Mouse (Mus musculus): ENCODE results near the gene Lamc1.
"Not testable (repeated sequence)": the region's sequence is repeated elsewhere in the genome, so short reads cannot be mapped to it uniquely, and the experiment has no call there.

Gene Lamc1

GRCm38 (mm10) chr1:153305249-153305648 lies 27.3 kb downstream of the Lamc1 start:
- intact Hi-C loops (cut with DNase I) = not testable (repeated sequence)

- intact Hi-C loops (cut with DNase I) = not testable (repeated sequence)
Measured at GRCm38 (mm10) chr1:153299436-153299835, 33.1 kb downstream of the Lamc1 start.

GRCm38 (mm10) chr1:153297774-153298363 lies 34.7 kb downstream of the Lamc1 start:
- intact Hi-C loops (cut with DNase I) = not testable (repeated sequence)

- intact Hi-C loops (cut with DNase I) = no loop called here
Measured at GRCm38 (mm10) chr1:153296035-153296434, 36.6 kb downstream of the Lamc1 start.

- intact Hi-C loops (cut with DNase I) = no loop called here
Measured at GRCm38 (mm10) chr1:153292892-153293291, 39.7 kb downstream of the Lamc1 start.

GRCm38 (mm10) chr1:153292202-153292601 lies 40.4 kb downstream of the Lamc1 start:
- intact Hi-C loops (cut with DNase I) = no loop called here

GRCm38 (mm10) chr1:153291416-153291815 lies 41.2 kb downstream of the Lamc1 start:
- intact Hi-C loops (cut with DNase I) = no loop called here

- intact Hi-C loops (cut with DNase I) = no loop called here
Measured at GRCm38 (mm10) chr1:153288010-153288409, 44.6 kb downstream of the Lamc1 start.

- intact Hi-C loops (cut with DNase I) = no loop called here
Measured at GRCm38 (mm10) chr1:153287443-153287842, 45.1 kb downstream of the Lamc1 start.

- intact Hi-C loops (cut with DNase I) = no loop called here
Measured at GRCm38 (mm10) chr1:153286216-153286615, 46.4 kb downstream of the Lamc1 start.

- intact Hi-C loops (cut with DNase I) = no loop called here
Measured at GRCm38 (mm10) chr1:153285188-153285587, 47.4 kb downstream of the Lamc1 start.

GRCm38 (mm10) chr1:153282342-153282975 lies 50.1 kb downstream of the Lamc1 start:
- intact Hi-C loops (cut with DNase I) = no loop called here

GRCm38 (mm10) chr1:153281483-153281882 lies 51.1 kb downstream of the Lamc1 start:
- intact Hi-C loops (cut with DNase I) = no loop called here

- intact Hi-C loops (cut with DNase I) = no loop called here
Measured at GRCm38 (mm10) chr1:153280411-153280810, 52.2 kb downstream of the Lamc1 start.

GRCm38 (mm10) chr1:153278028-153278613 lies 54.5 kb downstream of the Lamc1 start:
- intact Hi-C loops (cut with DNase I) = no loop called here

GRCm38 (mm10) chr1:153275466-153275865 lies 57.1 kb downstream of the Lamc1 start:
- intact Hi-C loops (cut with DNase I) = no loop called here

- intact Hi-C loops (cut with DNase I) = no loop called here
Measured at GRCm38 (mm10) chr1:153274611-153275010, 58.0 kb downstream of the Lamc1 start.

GRCm38 (mm10) chr1:153273657-153274056 lies 58.9 kb downstream of the Lamc1 start:
- intact Hi-C loops (cut with DNase I) = no loop called here

GRCm38 (mm10) chr1:153270827-153271226 lies 61.8 kb downstream of the Lamc1 start:
- intact Hi-C loops (cut with DNase I) = no loop called here

- intact Hi-C loops (cut with DNase I) = loop anchor here (5.0 kb wide), 1 partner anchor 53 kb away; no protein-coding TSS in a partner anchor
Measured at GRCm38 (mm10) chr1:153269681-153270080, 62.9 kb downstream of the Lamc1 start.

GRCm38 (mm10) chr1:153268806-153269309 lies 63.7 kb downstream of the Lamc1 start:
- intact Hi-C loops (cut with DNase I) = loop anchor here (5.0 kb wide), 1 partner anchor 53 kb away; no protein-coding TSS in a partner anchor

GRCm38 (mm10) chr1:153268306-153268705 lies 64.3 kb downstream of the Lamc1 start:
- intact Hi-C loops (cut with DNase I) = loop anchor here (5.0 kb wide), 1 partner anchor 54 kb away; no protein-coding TSS in a partner anchor

Measured in adrenal gland (tissue).